Mouse (Mus musculus): ENCODE measurements around the gene Lrrc18. TPM values are rescaled to one million over a fixed set of nuclear protein-coding genes. Genes with fewer than 3 reads are reported as not detected.

The Lrrc18 gene
- not detected for polyA plus RNA-seq (2017; shearing (Covaris generic))

DNA sequence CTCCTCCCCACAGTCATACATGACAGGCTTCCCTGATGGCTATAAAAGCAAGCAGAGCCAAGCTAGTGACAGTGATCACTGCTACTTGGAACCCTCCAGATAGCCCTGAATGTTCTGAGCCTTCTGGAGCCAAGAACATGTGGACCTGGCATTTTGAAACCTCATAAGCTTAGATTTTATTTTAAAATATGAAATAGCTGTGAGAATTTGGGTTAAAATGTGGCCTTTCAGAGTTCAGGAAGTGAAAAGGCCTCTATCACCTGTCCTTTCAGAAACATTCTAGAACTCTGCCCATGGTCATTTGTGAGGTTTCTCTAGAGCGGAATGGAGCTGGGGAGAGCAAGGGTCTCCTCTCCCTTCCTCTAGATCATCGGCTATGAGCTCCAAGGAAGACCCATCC, at the start of gene Lrrc18:
Lrrc18 (plus strand) TSS at position 301 of the 400 bp plus-strand sequence.

Other genes with a start within 250 kb of the Lrrc18 start
- 4.4 TPM for gene Tmem273, start 205.4 kb upstream of the Lrrc18 start, polyA plus RNA-seq (2017; shearing (Covaris generic))
- not detected for gene Fam170b, start 157.4 kb upstream of the Lrrc18 start, polyA plus RNA-seq (2017; shearing (Covaris generic))
- gene Vstm4, start 134.6 kb upstream of the Lrrc18 start, polyA plus RNA-seq (2017; shearing (Covaris generic)): 0.10 TPM
- 0.42 TPM for gene Wdfy4, start 194.1 kb downstream of the Lrrc18 start, polyA plus RNA-seq (2017; shearing (Covaris generic))
- gene Arhgap22, start 222.6 kb downstream of the Lrrc18 start, polyA plus RNA-seq (2017; shearing (Covaris generic)): 0.66 TPM

Measured in activated CD4-positive, CD25-positive, alpha-beta regulatory T cell, adult 9 weeks (primary cell).